ENCODE assay signal across 16 mouse cellular contexts in genomic region chr2:165438881-165439280, GRCm38 (mm10). TPM values are rescaled to one million over a fixed set of nuclear protein-coding genes. Genes with fewer than 3 reads are reported as not detected.
DNase-seq lines count a peak whose midpoint lies in the region; ATAC-seq and TF ChIP-seq lines count a peak whose summit lies in the region.
"Had no signal": no experiment of that assay in that cellular context is flagged by ENCODE, and none has a peak within 500 bp of the region (broad histone marks: within the 10 kb centered on the region; RNA-seq: fewer than 3 reads in every experiment).

No protein-coding gene starts in this region.

- no peaks in the 10 kb centered on the region for H3K36me3 ChIP-seq in kidney, adult 2 months (ENCODE audit: control insufficient read depth, insufficient read depth, low read length)
- H3K36me3 ChIP-seq in kidney, embryonic 16.5 days (ENCODE audit: insufficient read depth, low read length) = no peaks in the 10 kb centered on the region
- H3K36me3 ChIP-seq in midbrain, embryonic 11.5 days (ENCODE audit: control insufficient read depth, insufficient read depth, low read length) = no peaks in the 10 kb centered on the region
- no peaks in the 10 kb centered on the region for H3K36me3 ChIP-seq in midbrain, embryonic 13.5 days
- H3K36me3 ChIP-seq: embryonic facial prominence, embryonic 10.5 days; heart, embryonic 12.5 days; hindbrain, embryonic 10.5 days had no signal

- peak overlapping the region; percentile 34; the same call in 1 of the 2 replicates for H3K27ac ChIP-seq in kidney, adult 2 months (ENCODE audit: insufficient read depth, low read depth, low read length)
- H3K27ac ChIP-seq in kidney, embryonic 16.5 days (ENCODE audit: low read length) = no peak overlapping the region
- H3K27ac ChIP-seq in midbrain, embryonic 11.5 days (ENCODE audit: low read depth, low read length) = no peak overlapping the region
- no peak overlapping the region for H3K27ac ChIP-seq in midbrain, embryonic 13.5 days
- H3K27ac ChIP-seq: embryonic facial prominence, embryonic 10.5 days; forebrain, embryonic 13.5 days had no signal

- 55% methylated on average over 7 of the region's 7 CpGs for WGBS in kidney, adult 2 months
- WGBS in kidney, embryonic 16.5 days = 62% methylated on average over 7 of the region's 7 CpGs
- WGBS in midbrain, embryonic 11.5 days = 80% methylated on average over 7 of the region's 7 CpGs
- WGBS in midbrain, embryonic 13.5 days = 83% methylated on average over 7 of the region's 7 CpGs

- no peak overlapping the region for H3K4me2 ChIP-seq in kidney, embryonic 16.5 days (replicated peaks; ENCODE audit: low read depth, low read length)
- no peak overlapping the region for H3K4me2 ChIP-seq in midbrain, embryonic 11.5 days
- no peak overlapping the region for H3K4me2 ChIP-seq in midbrain, embryonic 13.5 days (replicated peaks)
- H3K4me2 ChIP-seq: forebrain, embryonic 13.5 days; heart, embryonic 12.5 days had no signal

- H3K27me3 ChIP-seq in kidney, adult 2 months (replicated peaks; ENCODE audit: control insufficient read depth, insufficient read depth, low read length) = no peaks in the 10 kb centered on the region
- H3K27me3 ChIP-seq in kidney, embryonic 16.5 days (ENCODE audit: insufficient read depth, low read length) = no peaks in the 10 kb centered on the region
- H3K27me3 ChIP-seq in midbrain, embryonic 11.5 days (ENCODE audit: control insufficient read depth, insufficient read depth, low read length) = no peaks in the 10 kb centered on the region
- no peaks in the 10 kb centered on the region for H3K27me3 ChIP-seq in midbrain, embryonic 13.5 days
- H3K27me3 ChIP-seq: forebrain, embryonic 13.5 days had no signal

- H3K9me3 ChIP-seq in kidney, embryonic 16.5 days (ENCODE audit: low read length) = no peaks in the 10 kb centered on the region
- H3K9me3 ChIP-seq in midbrain, embryonic 11.5 days (ENCODE audit: control insufficient read depth, low read length) = no peaks in the 10 kb centered on the region
- no peaks in the 10 kb centered on the region for H3K9me3 ChIP-seq in midbrain, embryonic 13.5 days
- H3K9me3 ChIP-seq: embryonic facial prominence, embryonic 10.5 days; forebrain, embryonic 13.5 days; heart, embryonic 12.5 days; hindbrain, embryonic 10.5 days had no signal

- H3K4me3 ChIP-seq in kidney, adult 2 months (ENCODE audit: insufficient read depth, low read depth, low read length) = no peak overlapping the region
- no peak overlapping the region for H3K4me3 ChIP-seq in kidney, embryonic 16.5 days (ENCODE audit: low read length)
- H3K4me3 ChIP-seq in midbrain, embryonic 11.5 days (ENCODE audit: low read depth, low read length) = no peak overlapping the region
- H3K4me3 ChIP-seq in midbrain, embryonic 13.5 days (replicated peaks) = no peak overlapping the region
- H3K4me3 ChIP-seq: embryonic facial prominence, embryonic 10.5 days; forebrain, embryonic 13.5 days; heart, embryonic 12.5 days; hindbrain, embryonic 10.5 days had no signal

- H3K9ac ChIP-seq in kidney, embryonic 16.5 days (replicated peaks; ENCODE audit: low read length) = no peak overlapping the region
- no peak overlapping the region for H3K9ac ChIP-seq in midbrain, embryonic 11.5 days (ENCODE audit: low read length)
- no peak overlapping the region for H3K9ac ChIP-seq in midbrain, embryonic 13.5 days (replicated peaks)
- H3K9ac ChIP-seq: forebrain, embryonic 13.5 days; forebrain, postnatal 0 days; heart, embryonic 12.5 days had no signal

- TF ChIP-seq CTCF in kidney, adult 2 months (conservative IDR thresholded peaks at IDR 0.05; ENCODE audit: insufficient read depth, insufficient read length, low read depth, low read length) = no peak

- no peak for TF ChIP-seq POLR2A in kidney, adult 2 months (IDR thresholded peaks at IDR 0.05; ENCODE audit: low read depth, low read length)

- no peaks in the 10 kb centered on the region; the same call in 1 of the 2 replicates for H3K4me1 ChIP-seq in kidney, adult 2 months (ENCODE audit: control insufficient read depth, insufficient read depth, low read length)
- no peaks in the 10 kb centered on the region for H3K4me1 ChIP-seq in kidney, embryonic 16.5 days (ENCODE audit: insufficient read depth, low read length)
- H3K4me1 ChIP-seq in midbrain, embryonic 11.5 days (ENCODE audit: control insufficient read depth, insufficient read depth, low read length) = no peaks in the 10 kb centered on the region
- H3K4me1 ChIP-seq in midbrain, embryonic 13.5 days (replicated peaks) = no peaks in the 10 kb centered on the region
- H3K4me1 ChIP-seq: heart, embryonic 12.5 days had no signal

- ATAC-seq in kidney, embryonic 16.5 days (ENCODE audit: low FRiP score, low TSS enrichment) = no peak
- ATAC-seq in midbrain, embryonic 11.5 days (ENCODE audit: low FRiP score) = no peak
- ATAC-seq in midbrain, embryonic 13.5 days = no peak
- ATAC-seq: forebrain, embryonic 13.5 days; forebrain, postnatal 0 days had no signal

- peak; percentile 62 for DNase-seq in kidney, adult 2 months
- peak; percentile 64 for DNase-seq in midbrain, embryonic 11.5 days (ENCODE audit: low spot score, missing footprints)
- peak; percentile 70 to 80 for DNase-seq in kidney, postnatal 36 days
- DNase-seq in thymus, postnatal 10 days (ENCODE audit: low spot score in 2 of 2) = no peak
- DNase-seq: adrenal gland, adult 2 months; adrenal gland, postnatal 25 days; cerebellum, adult 2 months; cerebellum, postnatal 10 days; forebrain, postnatal 0 days; gastrocnemius, postnatal 14 days had no signal

RNA-seq across cellular contexts. Expression of gene Slc13a3, which starts 34.1 kb away (rescaled TPM):
- polyA plus RNA-seq in kidney, adult 2 months (2012; rRNA removed) = 584 and 709 TPM in 2 replicates
- polyA plus RNA-seq in kidney, embryonic 16.5 days (2015; fragmentation: Nextera tagmentation; extraction: Ambion mirVana) = 4.3 and 4.5 TPM in 2 replicates
- polyA plus RNA-seq in midbrain, embryonic 11.5 days (2014; fragmentation: Nextera tagmentation; extraction: Ambion mirVana) = 1.4 and 2.1 TPM in 2 replicates
- 3.4 TPM in 2 replicates for polyA plus RNA-seq in midbrain, embryonic 13.5 days (2015; fragmentation: Nextera tagmentation; extraction: Ambion mirVana)

RNA-seq across cellular contexts. Expression of gene Ocstamp, which starts 38.7 kb away (rescaled TPM):
- polyA plus RNA-seq in kidney, adult 2 months (2012; rRNA removed) = 0.09 and 0.11 TPM in 2 replicates
- polyA plus RNA-seq in kidney, embryonic 16.5 days (2015; fragmentation: Nextera tagmentation; extraction: Ambion mirVana) = not detected in 2 replicates
- polyA plus RNA-seq in midbrain, embryonic 11.5 days (2014; fragmentation: Nextera tagmentation; extraction: Ambion mirVana) = 0.04 and 0.11 TPM in 2 replicates
- not detected in 2 replicates for polyA plus RNA-seq in midbrain, embryonic 13.5 days (2015; fragmentation: Nextera tagmentation; extraction: Ambion mirVana)
- polyA plus RNA-seq: cerebellum, adult 2 months; forebrain, embryonic 13.5 days; forebrain, postnatal 0 days; hindbrain, embryonic 10.5 days had no signal

RNA-seq across cellular contexts. Expression of gene Zfp334, which starts 50.8 kb away (rescaled TPM):
- 1.1 and 1.2 TPM in 2 replicates for polyA plus RNA-seq in kidney, adult 2 months (2012; rRNA removed)
- polyA plus RNA-seq in kidney, embryonic 16.5 days (2015; fragmentation: Nextera tagmentation; extraction: Ambion mirVana) = 8.7 and 8.9 TPM in 2 replicates
- 24.1 and 25.6 TPM in 2 replicates for polyA plus RNA-seq in midbrain, embryonic 11.5 days (2014; fragmentation: Nextera tagmentation; extraction: Ambion mirVana)
- polyA plus RNA-seq in midbrain, embryonic 13.5 days (2015; fragmentation: Nextera tagmentation; extraction: Ambion mirVana) = 14.1 and 14.5 TPM in 2 replicates

RNA-seq across cellular contexts. Expression of gene Trp53rka, which starts 54.2 kb away (rescaled TPM):
- polyA plus RNA-seq in kidney, adult 2 months (2012; rRNA removed) = 15.5 and 16.3 TPM in 2 replicates
- 37.7 and 38.9 TPM in 2 replicates for polyA plus RNA-seq in kidney, embryonic 16.5 days (2015; fragmentation: Nextera tagmentation; extraction: Ambion mirVana)
- polyA plus RNA-seq in midbrain, embryonic 11.5 days (2014; fragmentation: Nextera tagmentation; extraction: Ambion mirVana) = 46.2 and 49.3 TPM in 2 replicates
- polyA plus RNA-seq in midbrain, embryonic 13.5 days (2015; fragmentation: Nextera tagmentation; extraction: Ambion mirVana) = 44.2 and 47.8 TPM in 2 replicates

Comparison
In these comparisons a context has a peak if more than half of its experiments do, and no peak if none do; other contexts are left out.
1. RNA of gene Slc13a3, which starts 34.1 kb away (polyA plus RNA-seq): 584 to 709 TPM in kidney, adult 2 months; 4.3 to 4.5 TPM in kidney, embryonic 16.5 days, 3.4 TPM in midbrain, embryonic 13.5 days and 1.4 to 2.1 TPM in midbrain, embryonic 11.5 days; every median in the first group is over 100 times any median in the second.
2. DNase-seq: peak in kidney, adult 2 months (single experiment), midbrain, embryonic 11.5 days (single experiment) and kidney, postnatal 36 days (2 of 2); none in thymus, postnatal 10 days (0 of 2).